Mouse (Mus musculus): Measurements from ENCODE around the gene Fbxl20. TPM values are rescaled to one million over a fixed set of nuclear protein-coding genes. Genes with fewer than 3 reads are reported as not detected.

Fbxl20 gene
- polyA plus RNA-seq, 1 experiment from 2014 or later, result 23.9 TPM

DNA sequence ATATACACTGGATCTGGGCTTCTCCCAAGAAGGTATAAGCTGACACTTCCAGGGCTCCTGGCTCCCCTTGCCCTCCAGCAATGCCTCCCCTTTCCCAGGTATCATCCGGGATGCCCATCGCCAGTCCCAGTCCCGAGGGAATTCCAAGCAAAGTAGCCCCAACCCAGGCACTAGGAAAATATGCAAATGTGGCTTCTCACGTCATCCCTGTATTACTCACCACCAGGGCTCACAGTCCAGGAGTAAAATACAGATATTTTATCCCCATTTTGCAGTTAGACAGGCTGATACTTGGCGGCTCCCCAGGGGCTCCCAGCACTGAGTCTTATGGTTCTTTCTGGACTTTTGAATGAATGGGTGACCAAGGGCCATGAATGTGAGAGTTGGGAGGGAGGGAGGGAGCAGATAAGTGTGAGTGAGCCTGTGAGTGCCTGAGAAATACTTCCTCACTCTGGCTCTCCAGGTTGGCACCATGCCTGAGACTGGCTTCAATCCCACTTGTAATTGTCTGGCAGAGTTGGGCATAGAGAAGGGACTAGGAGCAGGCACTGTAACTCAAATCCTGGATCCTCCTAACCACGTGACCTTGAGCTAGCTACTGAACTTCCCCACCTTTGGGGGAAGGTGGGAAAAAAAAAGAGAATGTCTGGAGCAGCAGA is 88.2 kb downstream of the Fbxl20 start:
- Histone ChIP-seq H3K4me2 (ENCODE audit: low read depth, low read length) (no peak overlapping the region), H3K4me1 (ENCODE audit: control insufficient read depth, insufficient read depth, low read length) (no peaks in the 10 kb centered on the region), H3K27ac (replicated peaks; ENCODE audit: low read depth, low read length) (no peak overlapping the region), H3K9me3 (replicated peaks; ENCODE audit: control insufficient read depth, low read length) (no peaks in the 10 kb centered on the region), H3K4me3 (ENCODE audit: low read depth, low read length) (no peak overlapping the region), H3K36me3 (replicated peaks; ENCODE audit: control insufficient read depth, insufficient read depth, low read depth, low read length) (no peaks in the 10 kb centered on the region), H3K9ac (replicated peaks; ENCODE audit: low read length) (no peak overlapping the region), H3K27me3 (ENCODE audit: control insufficient read depth, insufficient read depth, low read length) (no peaks in the 10 kb centered on the region; the same call in 1 of the 2 replicates)
- ATAC-seq (replicated peaks; ENCODE audit: insufficient number of reproducible peaks, low FRiP score, low TSS enrichment, low read depth) (no peak), DNase-seq (ENCODE audit: low spot score) (no peak)
- WGBS, result 59% methylated on average over 6 of the region's 6 CpGs

DNA sequence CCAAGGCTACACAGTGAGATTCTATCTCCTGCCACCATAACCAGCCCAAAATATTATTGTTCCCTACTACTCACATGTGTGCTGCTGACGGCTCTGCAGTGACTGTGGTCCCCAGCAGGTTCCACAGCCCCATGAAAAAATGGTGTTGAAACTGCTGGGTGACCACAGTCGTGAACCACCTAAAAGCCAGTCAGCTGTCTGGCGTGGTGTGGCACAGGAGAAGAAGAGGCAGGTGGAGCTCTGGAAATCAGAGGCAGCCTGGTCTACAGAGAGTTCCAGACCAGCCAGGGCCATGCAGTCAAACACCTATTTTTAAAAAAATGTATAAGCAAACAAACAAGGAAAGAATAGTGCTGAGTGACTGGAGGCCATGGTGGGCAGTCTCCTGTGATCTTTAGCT is 88.8 kb downstream of the Fbxl20 start:
- Histone ChIP-seq H3K27me3 (ENCODE audit: control insufficient read depth, insufficient read depth, low read length) (no peaks in the 10 kb centered on the region; the same call in 1 of the 2 replicates), H3K9ac (replicated peaks; ENCODE audit: low read length) (no peak overlapping the region), H3K9me3 (replicated peaks; ENCODE audit: control insufficient read depth, low read length) (no peaks in the 10 kb centered on the region), H3K4me1 (ENCODE audit: control insufficient read depth, insufficient read depth, low read length) (no peaks in the 10 kb centered on the region), H3K4me2 (ENCODE audit: low read depth, low read length) (no peak overlapping the region), H3K36me3 (replicated peaks; ENCODE audit: control insufficient read depth, insufficient read depth, low read depth, low read length) (no peaks in the 10 kb centered on the region), H3K27ac (replicated peaks; ENCODE audit: low read depth, low read length) (no peak overlapping the region), H3K4me3 (ENCODE audit: low read depth, low read length) (no peak overlapping the region)
- ATAC-seq (replicated peaks; ENCODE audit: insufficient number of reproducible peaks, low FRiP score, low TSS enrichment, low read depth) (no peak), DNase-seq (ENCODE audit: low spot score) (no peak)
- 83% methylated on average over 3 of the region's 3 CpGs for WGBS

DNA sequence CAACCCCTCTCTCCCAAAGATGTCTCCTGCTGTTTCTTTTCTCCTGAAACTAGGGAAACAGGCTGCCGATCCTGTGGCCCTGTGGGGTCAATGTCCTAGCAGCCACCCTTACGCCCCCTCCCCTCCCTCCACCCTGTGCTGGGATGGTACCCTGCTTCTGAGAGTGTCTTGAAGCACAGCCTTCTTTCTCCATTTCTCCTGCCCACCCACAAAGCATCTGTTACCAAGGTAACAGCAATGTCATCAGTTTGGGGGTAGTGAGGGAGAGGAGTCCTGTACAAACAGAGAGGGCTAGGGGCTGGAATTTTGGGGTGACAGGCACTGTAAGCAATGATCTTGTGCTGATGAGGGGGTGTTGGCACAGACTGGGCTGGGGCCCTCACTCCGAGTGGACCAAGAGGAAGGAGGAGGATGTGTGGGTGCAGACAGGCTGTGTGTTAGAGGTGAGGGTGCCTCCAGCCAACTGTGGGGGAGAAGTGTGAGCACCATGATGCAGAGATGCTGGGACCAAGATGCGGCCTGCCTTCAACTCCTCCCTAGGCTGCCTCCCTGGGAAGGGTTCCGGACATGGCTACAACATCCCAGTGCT is 90.0 kb downstream of the Fbxl20 start:
- no peak overlapping the region for H3K27ac ChIP-seq (replicated peaks; ENCODE audit: low read depth, low read length)
- no peak for ATAC-seq (replicated peaks; ENCODE audit: insufficient number of reproducible peaks, low FRiP score, low TSS enrichment, low read depth)
- no peak overlapping the region for H3K4me3 ChIP-seq (ENCODE audit: low read depth, low read length)
- H3K36me3 ChIP-seq (replicated peaks; ENCODE audit: control insufficient read depth, insufficient read depth, low read depth, low read length), result no peaks in the 10 kb centered on the region
- H3K9me3 ChIP-seq (replicated peaks; ENCODE audit: control insufficient read depth, low read length), result no peaks in the 10 kb centered on the region
- H3K4me2 ChIP-seq (ENCODE audit: low read depth, low read length), result no peak overlapping the region
- DNase-seq (ENCODE audit: low spot score), result no peak
- no peaks in the 10 kb centered on the region for H3K4me1 ChIP-seq (ENCODE audit: control insufficient read depth, insufficient read depth, low read length)
- WGBS, result 77% methylated on average over 5 of the region's 5 CpGs
- no peaks in the 10 kb centered on the region; the same call in 1 of the 2 replicates for H3K27me3 ChIP-seq (ENCODE audit: control insufficient read depth, insufficient read depth, low read length)
- H3K9ac ChIP-seq (replicated peaks; ENCODE audit: low read length), result no peak overlapping the region

DNA sequence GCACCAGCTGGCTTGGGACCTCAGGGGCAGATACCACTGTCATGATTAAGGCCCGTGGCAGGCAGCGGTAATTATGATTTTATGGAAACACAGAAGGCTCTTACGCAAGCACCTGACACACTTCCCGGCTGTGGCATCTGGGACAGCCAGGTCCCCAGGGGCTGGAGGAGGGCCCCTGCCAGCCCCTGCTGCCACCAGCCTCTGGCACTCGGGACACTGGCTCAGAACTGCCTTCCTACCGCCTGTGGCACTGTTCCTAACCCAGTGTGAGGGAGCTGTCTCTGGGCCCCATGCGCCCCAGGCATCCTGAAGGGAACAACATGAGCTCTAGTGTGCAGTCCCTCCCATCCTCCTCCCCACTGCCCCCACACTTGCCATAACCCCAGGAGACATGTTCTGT is 90.5 kb downstream of the Fbxl20 start:
- 57% methylated on average over 7 of the region's 7 CpGs for WGBS
- ATAC-seq (replicated peaks; ENCODE audit: insufficient number of reproducible peaks, low FRiP score, low TSS enrichment, low read depth) (no peak), DNase-seq (ENCODE audit: low spot score) (no peak)
- Histone ChIP-seq H3K4me2 (ENCODE audit: low read depth, low read length) (no peak overlapping the region), H3K27me3 (ENCODE audit: control insufficient read depth, insufficient read depth, low read length) (no peaks in the 10 kb centered on the region; the same call in 1 of the 2 replicates), H3K9me3 (replicated peaks; ENCODE audit: control insufficient read depth, low read length) (no peaks in the 10 kb centered on the region), H3K4me1 (ENCODE audit: control insufficient read depth, insufficient read depth, low read length) (no peaks in the 10 kb centered on the region), H3K27ac (replicated peaks; ENCODE audit: low read depth, low read length) (no peak overlapping the region), H3K36me3 (replicated peaks; ENCODE audit: control insufficient read depth, insufficient read depth, low read depth, low read length) (no peaks in the 10 kb centered on the region), H3K4me3 (ENCODE audit: low read depth, low read length) (no peak overlapping the region), H3K9ac (replicated peaks; ENCODE audit: low read length) (no peak overlapping the region)

DNA sequence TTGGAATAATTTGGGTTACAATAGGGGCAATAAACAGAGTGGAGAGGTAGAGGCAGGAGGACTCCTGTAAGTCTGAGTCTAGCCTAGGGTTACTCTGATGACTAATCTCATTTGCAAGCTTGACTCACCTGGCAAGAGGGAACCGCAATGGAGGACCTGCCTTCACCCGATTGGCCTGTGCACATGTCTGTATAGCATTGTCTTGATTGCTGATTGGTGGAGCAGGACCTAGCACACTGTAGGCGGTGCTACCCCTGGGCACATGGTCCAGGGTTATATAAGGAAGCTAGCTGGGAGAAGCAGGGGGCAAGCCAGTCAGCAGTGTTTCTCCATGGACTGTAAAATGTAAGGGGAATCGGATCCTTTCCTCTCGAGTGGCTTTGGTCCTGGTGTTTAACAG is 92.2 kb downstream of the Fbxl20 start:
- Histone ChIP-seq H3K4me1 (ENCODE audit: control insufficient read depth, insufficient read depth, low read length) (no peaks in the 10 kb centered on the region), H3K4me3 (ENCODE audit: low read depth, low read length) (no peak overlapping the region), H3K27me3 (ENCODE audit: control insufficient read depth, insufficient read depth, low read length) (peaks cover 3% of the 10 kb centered on the region), H3K9ac (replicated peaks; ENCODE audit: low read length) (no peak overlapping the region), H3K27ac (replicated peaks; ENCODE audit: low read depth, low read length) (no peak overlapping the region), H3K9me3 (replicated peaks; ENCODE audit: control insufficient read depth, low read length) (no peaks in the 10 kb centered on the region), H3K4me2 (ENCODE audit: low read depth, low read length) (no peak overlapping the region), H3K36me3 (replicated peaks; ENCODE audit: control insufficient read depth, insufficient read depth, low read depth, low read length) (no peaks in the 10 kb centered on the region)
- DNase-seq (ENCODE audit: low spot score), result no peak
- ATAC-seq (replicated peaks; ENCODE audit: insufficient number of reproducible peaks, low FRiP score, low TSS enrichment, low read depth), result no peak
- whole genome bisulfite sequencing, result 81% methylated on average over 5 of the region's 5 CpGs

DNA sequence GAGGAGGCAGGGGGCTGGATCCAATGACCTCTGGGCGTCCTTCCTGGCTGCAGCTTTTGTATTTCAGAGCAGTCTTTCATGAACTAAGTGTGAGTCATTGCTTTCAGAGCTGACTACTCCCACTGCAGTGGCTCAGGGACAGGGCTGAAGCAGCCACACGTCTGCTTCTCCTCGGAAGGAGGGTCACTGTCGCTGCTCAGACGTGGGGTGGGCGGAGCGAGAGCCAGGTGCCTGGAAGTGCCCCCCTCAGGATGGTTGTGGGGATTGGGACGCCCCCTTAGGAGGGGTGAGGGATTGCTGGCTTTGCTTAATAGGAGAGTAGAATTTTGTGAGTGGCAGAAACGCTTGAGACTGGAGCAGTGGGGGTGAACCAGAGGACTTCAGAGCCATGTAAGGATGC is 92.7 kb downstream of the Fbxl20 start:
- H3K4me1 ChIP-seq (ENCODE audit: control insufficient read depth, insufficient read depth, low read length), result 0 out of 2 replicates have a peak, but pooled peaks cover under 1% of the 10 kb centered on the region
- H3K36me3 ChIP-seq (replicated peaks; ENCODE audit: control insufficient read depth, insufficient read depth, low read depth, low read length), result no peaks in the 10 kb centered on the region
- ATAC-seq (replicated peaks; ENCODE audit: insufficient number of reproducible peaks, low FRiP score, low TSS enrichment, low read depth), result no peak
- H3K27me3 ChIP-seq (ENCODE audit: control insufficient read depth, insufficient read depth, low read length), result peaks cover 8% of the 10 kb centered on the region
- H3K27ac ChIP-seq (replicated peaks; ENCODE audit: low read depth, low read length), result no peak overlapping the region
- H3K4me2 ChIP-seq (ENCODE audit: low read depth, low read length), result no peak overlapping the region
- DNase-seq (ENCODE audit: low spot score), result no peak
- H3K9ac ChIP-seq (replicated peaks; ENCODE audit: low read length), result no peak overlapping the region
- WGBS, result 26% methylated on average over 9 of the region's 9 CpGs
- no peaks in the 10 kb centered on the region for H3K9me3 ChIP-seq (replicated peaks; ENCODE audit: control insufficient read depth, low read length)
- H3K4me3 ChIP-seq (ENCODE audit: low read depth, low read length), result no peak overlapping the region

DNA sequence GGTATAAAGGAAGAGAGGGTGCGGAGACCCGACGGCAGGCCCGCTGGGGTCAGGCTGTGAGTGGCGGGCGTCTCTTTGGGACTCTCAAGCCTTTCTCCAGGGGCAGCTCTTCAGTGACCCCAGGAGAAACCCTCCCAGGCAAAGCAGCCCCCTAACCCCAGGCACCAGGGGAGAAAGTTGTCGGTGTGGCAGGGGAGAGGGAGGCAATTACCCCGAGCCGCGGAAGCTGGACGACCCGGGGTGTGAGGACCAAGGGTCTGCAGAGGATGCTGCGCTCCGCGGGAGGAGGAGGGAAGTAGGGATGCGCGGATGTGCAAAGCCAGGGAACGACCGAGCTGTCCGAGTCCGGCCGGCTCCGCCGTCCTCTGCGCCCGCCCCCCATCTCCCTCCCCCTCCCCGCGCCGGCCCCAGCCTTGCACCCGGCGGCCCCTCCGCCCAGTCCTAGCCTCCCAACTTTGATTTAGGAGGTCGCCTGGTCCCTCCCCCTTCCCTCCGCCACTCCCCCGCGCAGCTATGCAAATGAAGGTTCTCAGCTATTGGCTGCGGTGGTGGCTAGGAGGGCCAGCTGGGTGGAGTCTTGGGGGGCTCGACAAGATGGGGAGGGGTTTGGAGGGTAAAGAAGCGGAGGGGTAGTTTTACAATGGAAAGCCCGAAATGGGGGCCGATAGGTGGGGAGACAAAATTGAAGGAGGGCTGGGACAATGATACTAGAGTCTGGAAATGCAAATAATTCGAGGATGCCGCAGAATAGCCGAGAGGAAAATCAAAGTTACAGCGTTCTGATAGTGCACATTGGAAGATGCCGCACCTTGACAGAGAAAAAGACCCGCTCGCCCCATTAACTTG is 97.0 kb downstream of the Fbxl20 start, which contains the start of gene Stac2:
Stac2 (minus strand) TSS at position 474 of the 846 bp plus-strand sequence.
- peak; percentile 79 for ATAC-seq (replicated peaks; ENCODE audit: insufficient number of reproducible peaks, low FRiP score, low TSS enrichment, low read depth)
- peaks cover 5% of the 10 kb centered on the region; the same call in 1 of the 2 replicates for H3K4me1 ChIP-seq (ENCODE audit: control insufficient read depth, insufficient read depth, low read length)
- peak; percentile 88 for DNase-seq (ENCODE audit: low spot score)
- no peaks in the 10 kb centered on the region for H3K9me3 ChIP-seq (replicated peaks; ENCODE audit: control insufficient read depth, low read length)
- H3K36me3 ChIP-seq (replicated peaks; ENCODE audit: control insufficient read depth, insufficient read depth, low read depth, low read length), result no peaks in the 10 kb centered on the region
- H3K27me3 ChIP-seq (ENCODE audit: control insufficient read depth, insufficient read depth, low read length), result peaks cover 32% of the 10 kb centered on the region
- H3K4me2 ChIP-seq (ENCODE audit: low read depth, low read length), result peak within 1 kb of the TSS; percentile 45
- H3K27ac ChIP-seq (replicated peaks; ENCODE audit: low read depth, low read length), result no peak within 1 kb of the TSS
- WGBS, result 1% methylated on average over 42 of the region's 48 CpGs
- peak within 1 kb of the TSS; percentile 42 for H3K4me3 ChIP-seq (ENCODE audit: low read depth, low read length)
- peak within 1 kb of the TSS; percentile 23 for H3K9ac ChIP-seq (replicated peaks; ENCODE audit: low read length)
